Comparison of ENCODE assay signal across 10 mouse cellular contexts in genomic region chr6:90706490-90706889, GRCm38 (mm10).
DNase-seq lines count a peak whose midpoint lies in the region; ATAC-seq and TF ChIP-seq lines count a peak whose summit lies in the region.
"Had no signal": no experiment of that assay in that cellular context is flagged by ENCODE, and none has a peak within 500 bp of the region (broad histone marks: within the 10 kb centered on the region; RNA-seq: fewer than 3 reads in every experiment).

No protein-coding gene starts in this region.

- H3K4me3 ChIP-seq in heart, embryonic 14.5 days (ENCODE audit: control insufficient read depth in 1 of 2, insufficient read depth in 1 of 2, low read depth in 1 of 2, low read length in 2 of 2): no peak overlapping the region
- H3K4me3 ChIP-seq in limb, embryonic 14.5 days (replicated peaks; ENCODE audit: low read length): no peak overlapping the region
- no peak overlapping the region for H3K4me3 ChIP-seq in stomach, embryonic 15.5 days (replicated peaks)
- H3K4me3 ChIP-seq: midbrain, embryonic 12.5 days had no signal

- H3K27me3 ChIP-seq in heart, embryonic 14.5 days (ENCODE audit: control insufficient read depth, insufficient read depth, low read length): no peaks in the 10 kb centered on the region
- H3K27me3 ChIP-seq in limb, embryonic 14.5 days (ENCODE audit: control insufficient read depth, insufficient read depth, low read length): no peaks in the 10 kb centered on the region
- H3K27me3 ChIP-seq in stomach, embryonic 15.5 days (replicated peaks): no peaks in the 10 kb centered on the region
- H3K27me3 ChIP-seq: CH12.LX; midbrain, embryonic 12.5 days had no signal

- H3K27ac ChIP-seq in heart, embryonic 14.5 days (replicated peaks in 1 of 2; ENCODE audit: control insufficient read depth in 1 of 2, insufficient read depth in 1 of 2, low read depth in 2 of 2, low read length in 2 of 2): peak overlapping the region; percentile 54 to 96
- H3K27ac ChIP-seq in limb, embryonic 14.5 days (replicated peaks; ENCODE audit: low read depth, low read length): peak overlapping the region; percentile 76
- H3K27ac ChIP-seq in stomach, embryonic 15.5 days: peak overlapping the region; percentile 48
- H3K27ac ChIP-seq: midbrain, embryonic 12.5 days had no signal

- DNase-seq in gastrocnemius, postnatal 25 days: peak; percentile 59
- DNase-seq in gastrocnemius, adult 18-20 months (ENCODE audit: low spot score): no peak
- DNase-seq in cerebellum, postnatal 14 days: peak; percentile 38 to 40
- peak; percentile 69 for DNase-seq in limb, embryonic 14.5 days (ENCODE audit: low spot score)
- no peak for DNase-seq in spleen, postnatal 36 days (ENCODE audit: low spot score in 2 of 2)
- DNase-seq in thymus, adult 18-20 months: no peak

- peaks cover 86 to 100% of the 10 kb centered on the region in 2 experiments for H3K4me1 ChIP-seq in heart, embryonic 14.5 days (ENCODE audit: control insufficient read depth in 2 of 2, insufficient read depth in 2 of 2, low read length in 2 of 2)
- H3K4me1 ChIP-seq in limb, embryonic 14.5 days (ENCODE audit: control insufficient read depth, insufficient read depth, low read length): peaks cover 75% of the 10 kb centered on the region
- H3K4me1 ChIP-seq in stomach, embryonic 15.5 days: peaks cover 65% of the 10 kb centered on the region

- WGBS in heart, embryonic 14.5 days: 58% methylated on average over 10 of the region's 10 CpGs
- 53% methylated on average over 10 of the region's 10 CpGs for WGBS in limb, embryonic 14.5 days
- 59% methylated on average over 10 of the region's 10 CpGs for WGBS in stomach, embryonic 15.5 days

- H3K9ac ChIP-seq in heart, embryonic 14.5 days (ENCODE audit: low read length): peak overlapping the region; percentile 44; the same call in 1 of the 2 replicates
- H3K9ac ChIP-seq in limb, embryonic 14.5 days (ENCODE audit: low read depth, low read length, severe bottlenecking): no peak overlapping the region
- no peak overlapping the region for H3K9ac ChIP-seq in stomach, embryonic 15.5 days
- H3K9ac ChIP-seq: midbrain, embryonic 12.5 days had no signal

- ATAC-seq in heart, embryonic 14.5 days (ENCODE audit: insufficient number of reproducible peaks, insufficient read depth, low FRiP score, low read depth): peak; percentile 58
- ATAC-seq in limb, embryonic 14.5 days (ENCODE audit: low FRiP score, low read depth): no peak; the same call in 1 of the 2 replicates
- ATAC-seq in stomach, embryonic 15.5 days (ENCODE audit: insufficient read depth, low FRiP score, low read depth): no peak

- H3K4me2 ChIP-seq in heart, embryonic 14.5 days (ENCODE audit: low read length): no peak overlapping the region
- no peak overlapping the region for H3K4me2 ChIP-seq in limb, embryonic 14.5 days (replicated peaks; ENCODE audit: low read depth, low read length, severe bottlenecking)
- no peak overlapping the region for H3K4me2 ChIP-seq in stomach, embryonic 15.5 days
- H3K4me2 ChIP-seq: midbrain, embryonic 12.5 days had no signal

- no peak for TF ChIP-seq POLR2A in limb, embryonic 14.5 days (IDR thresholded peaks at IDR 0.05; ENCODE audit: borderline replicate concordance, extremely low read depth, insufficient read depth, insufficient read length)

- H3K9me3 ChIP-seq in heart, embryonic 14.5 days (ENCODE audit: control insufficient read depth, low read length): no peaks in the 10 kb centered on the region
- no peaks in the 10 kb centered on the region for H3K9me3 ChIP-seq in limb, embryonic 14.5 days (ENCODE audit: control insufficient read depth, low read length)
- no peaks in the 10 kb centered on the region for H3K9me3 ChIP-seq in stomach, embryonic 15.5 days
- H3K9me3 ChIP-seq: midbrain, embryonic 12.5 days had no signal

- H3K36me3 ChIP-seq in heart, embryonic 14.5 days (ENCODE audit: control insufficient read depth, insufficient read depth, low read length): no peaks in the 10 kb centered on the region
- no peaks in the 10 kb centered on the region for H3K36me3 ChIP-seq in limb, embryonic 14.5 days (ENCODE audit: control insufficient read depth, insufficient read depth, low read length)
- no peaks in the 10 kb centered on the region for H3K36me3 ChIP-seq in stomach, embryonic 15.5 days
- H3K36me3 ChIP-seq: midbrain, embryonic 12.5 days had no signal

Comparison
In these comparisons a context has a peak if more than half of its experiments do, and no peak if none do; other contexts are left out.
1. DNase-seq: peak in gastrocnemius, postnatal 25 days (single experiment), cerebellum, postnatal 14 days (2 of 2) and limb, embryonic 14.5 days (single experiment); none in gastrocnemius, adult 18-20 months (single experiment), spleen, postnatal 36 days (0 of 2) and thymus, adult 18-20 months (0 of 2).
2. Peak in every context shown above with its lines, with median percentiles within 50 percentile points of each other: H3K27ac ChIP-seq.